Mouse (Mus musculus) neural tube, embryonic 11.5 days (tissue): ENCODE data around the gene Mex3d. TPM values are rescaled to one million over a fixed set of nuclear protein-coding genes. Genes with fewer than 3 reads are reported as not detected.

Experiments used
- ATAC-seq: fragments of 200-750 bp; cut with Nextera tagmentation; 2 replicates; pipeline ENCODE4 v1.8.0; 2017; ENCODE audit warnings: moderate number of reproducible peaks, mild to moderate bottlenecking, moderate TSS enrichment, moderate library complexity; ENCODE audit not compliant: insufficient read depth, low FRiP score, low TSS enrichment
- DNase-seq: peaks from one replicate; pipeline ENCODE4 v3.0.0-alpha.2; 2015; ENCODE audit warnings: low spot score
- H3K27ac ChIP-seq: fragments of 300-500 bp; sonication (generic); 2 replicates; pipeline ENCODE4 v1.5.1; 2014; ENCODE audit warnings: low read depth, mild to moderate bottlenecking, low read length
- H3K27me3 ChIP-seq: fragments of 300-500 bp; sonication (generic); 2 replicates; pipeline ENCODE4 v1.6.1; 2014; ENCODE audit warnings: mild to moderate bottlenecking, low read length, mixed read lengths; ENCODE audit not compliant: control insufficient read depth, insufficient read depth
- H3K36me3 ChIP-seq: fragments of 300-500 bp; sonication (generic); 2 replicates; pipeline ENCODE4 v1.6.1; 2014; ENCODE audit warnings: mild to moderate bottlenecking, low read length, moderate library complexity, mixed read lengths; ENCODE audit not compliant: control insufficient read depth, insufficient read depth
- H3K4me1 ChIP-seq: fragments of 300-500 bp; sonication (generic); 2 replicates; pipeline ENCODE4 v1.6.1; 2014; ENCODE audit warnings: low read length, mixed read lengths; ENCODE audit not compliant: control insufficient read depth, insufficient read depth
- H3K4me2 ChIP-seq: fragments of 300-500 bp; sonication (generic); 2 replicates; pipeline ENCODE4 v1.6.1; 2014; ENCODE audit warnings: low read depth, mild to moderate bottlenecking, moderate library complexity
- H3K4me3 ChIP-seq: fragments of 300-500 bp; sonication (generic); 2 replicates; pipeline ENCODE4 v1.5.1; 2014; ENCODE audit warnings: low read depth, low read length
- H3K9ac ChIP-seq: fragments of 300-500 bp; sonication (generic); 2 replicates; pipeline ENCODE4 v1.6.1; 2014; ENCODE audit warnings: mild to moderate bottlenecking, low read length
- H3K9me3 ChIP-seq: fragments of 300-500 bp; sonication (generic); 2 replicates; pipeline ENCODE4 v1.6.1; 2016; ENCODE audit warnings: low read length; ENCODE audit not compliant: control insufficient read depth
- WGBS: fragments of 180-500 bp; shearing (Covaris S2); extraction: QIAGEN DNeasy Blood & Tissue Kit; methylation state at CpG from one replicate; pipeline ENCODE4 v1.1.7; 2014; 5-methylcytosine and 5-hydroxymethylcytosine counted together
- polyA plus RNA-seq: library from polyadenylated mRNA; unstranded; fragments of >200 nt; fragmentation: Nextera tagmentation; extraction: Ambion mirVana; gene quantifications from 2 replicates; pipeline ENCODE4 v1.2.1, GENCODE M21; 2014

Gene Mex3d
- polyA plus RNA-seq, 1 experiment from 2014 or later = 12.6 TPM

- peaks cover 28% of the 10 kb centered on the region for H3K36me3 ChIP-seq
- no peaks in the 10 kb centered on the region for H3K9me3 ChIP-seq
- DNase-seq (peak; percentile 81), ATAC-seq (peak; percentile 83)
- H3K4me2 ChIP-seq = peak overlapping the region; percentile 81
- peak overlapping the region; percentile 94 for H3K4me3 ChIP-seq
- WGBS = under 1% methylated on average over 34 of the region's 34 CpGs
- no peaks in the 10 kb centered on the region for H3K27me3 ChIP-seq
- peak overlapping the region; percentile 99 for H3K9ac ChIP-seq
- peak overlapping the region; percentile 93 for H3K27ac ChIP-seq
- peaks cover 25% of the 10 kb centered on the region for H3K4me1 ChIP-seq
Measured at GRCm38 (mm10) chr10:80385811-80386734, 1.4 kb downstream of the Mex3d start.

GRCm38 (mm10) chr10:80385310-80385709 is 2.1 kb downstream of the Mex3d start:
- peaks cover 26% of the 10 kb centered on the region for H3K36me3 ChIP-seq
- H3K27me3 ChIP-seq = no peaks in the 10 kb centered on the region
- H3K4me1 ChIP-seq = peaks cover 28% of the 10 kb centered on the region
- ATAC-seq (peak; percentile 16; the same call in 1 of the 2 replicates), DNase-seq (no peak)
- no peaks in the 10 kb centered on the region for H3K9me3 ChIP-seq
- peak overlapping the region; percentile 93 for H3K27ac ChIP-seq
- H3K4me3 ChIP-seq = peak overlapping the region; percentile 94
- 13% methylated on average over 7 of the region's 7 CpGs for WGBS
- peak overlapping the region; percentile 81 for H3K4me2 ChIP-seq
- peak overlapping the region; percentile 99 for H3K9ac ChIP-seq

- DNase-seq (no peak), ATAC-seq (no peak)
- H3K36me3 ChIP-seq = peaks cover 29% of the 10 kb centered on the region
- peak overlapping the region; percentile 99 for H3K9ac ChIP-seq
- H3K27me3 ChIP-seq = no peaks in the 10 kb centered on the region
- peak overlapping the region; percentile 94 for H3K4me3 ChIP-seq
- H3K27ac ChIP-seq = peak overlapping the region; percentile 93
- peak overlapping the region; percentile 81 for H3K4me2 ChIP-seq
- H3K9me3 ChIP-seq = no peaks in the 10 kb centered on the region
- H3K4me1 ChIP-seq = peaks cover 28% of the 10 kb centered on the region
- 80% methylated on average over 7 of the region's 7 CpGs for WGBS
Measured at GRCm38 (mm10) chr10:80384709-80385108, 2.8 kb downstream of the Mex3d start.

- WGBS = 94% methylated on average over 4 of the region's 4 CpGs
- Histone ChIP-seq H3K27me3 (no peaks in the 10 kb centered on the region), H3K27ac (no peak overlapping the region), H3K9ac (peak overlapping the region; percentile 99), H3K4me2 (peak overlapping the region; percentile 81), H3K4me3 (peak overlapping the region; percentile 94), H3K4me1 (peaks cover 28% of the 10 kb centered on the region), H3K9me3 (no peaks in the 10 kb centered on the region), H3K36me3 (peaks cover 29% of the 10 kb centered on the region)
- DNase-seq (no peak), ATAC-seq (no peak)
Measured at GRCm38 (mm10) chr10:80384115-80384639, 3.3 kb downstream of the Mex3d start.

- DNase-seq (no peak), ATAC-seq (no peak)
- peak overlapping the region; percentile 19 for H3K4me3 ChIP-seq
- H3K4me2 ChIP-seq = peak overlapping the region; percentile 81
- peaks cover 29% of the 10 kb centered on the region for H3K36me3 ChIP-seq
- peaks cover 27% of the 10 kb centered on the region for H3K4me1 ChIP-seq
- H3K27me3 ChIP-seq = no peaks in the 10 kb centered on the region
- H3K9me3 ChIP-seq = no peaks in the 10 kb centered on the region
- 67% methylated on average over 4 of the region's 4 CpGs for WGBS
- no peak overlapping the region for H3K27ac ChIP-seq
- H3K9ac ChIP-seq = no peak overlapping the region; the same call in 1 of the 2 replicates
Measured at GRCm38 (mm10) chr10:80383431-80383830, 4.0 kb downstream of the Mex3d start.

- H3K9me3 ChIP-seq = no peaks in the 10 kb centered on the region
- H3K4me3 ChIP-seq = no peak overlapping the region; the same call in 1 of the 2 replicates
- DNase-seq (no peak), ATAC-seq (no peak)
- H3K4me2 ChIP-seq = no peak overlapping the region
- WGBS = 93% methylated on average over 7 of the region's 7 CpGs
- peaks cover 29% of the 10 kb centered on the region for H3K36me3 ChIP-seq
- no peak overlapping the region for H3K27ac ChIP-seq
- H3K27me3 ChIP-seq = no peaks in the 10 kb centered on the region
- no peak overlapping the region for H3K9ac ChIP-seq
- peaks cover 21% of the 10 kb centered on the region for H3K4me1 ChIP-seq
Measured at GRCm38 (mm10) chr10:80382641-80383365, 4.7 kb downstream of the Mex3d start.

GRCm38 (mm10) chr10:80377716-80378115 is 9.7 kb downstream of the Mex3d start:
- 51% methylated on average over 10 of the region's 10 CpGs for WGBS
- Histone ChIP-seq H3K9ac (no peak overlapping the region), H3K4me3 (no peak overlapping the region), H3K36me3 (peaks cover 19% of the 10 kb centered on the region), H3K27me3 (no peaks in the 10 kb centered on the region), H3K27ac (no peak overlapping the region), H3K4me1 (peaks cover 6% of the 10 kb centered on the region), H3K9me3 (no peaks in the 10 kb centered on the region), H3K4me2 (no peak overlapping the region)
- DNase-seq (no peak), ATAC-seq (no peak)

- Histone ChIP-seq H3K36me3 (peaks cover 7% of the 10 kb centered on the region), H3K4me2 (no peak overlapping the region), H3K9me3 (no peaks in the 10 kb centered on the region), H3K27me3 (no peaks in the 10 kb centered on the region), H3K27ac (no peak overlapping the region), H3K4me1 (peaks cover 4% of the 10 kb centered on the region), H3K4me3 (no peak overlapping the region), H3K9ac (no peak overlapping the region)
- WGBS = 1% methylated on average over 7 of the region's 7 CpGs
- DNase-seq (peak; percentile 92), ATAC-seq (no peak)
Measured at GRCm38 (mm10) chr10:80376160-80376559, 11.3 kb downstream of the Mex3d start.
